Mouse (Mus musculus) liver, embryonic 14.5 days (tissue): ENCODE data around the gene Hk1.

ENCODE experiments used
- CTCF ChIP-seq: IDR thresholded peaks from 2 replicates; pipeline ENCODE4 v1.5.1; 2016; ENCODE audit warnings: antibody characterized with exemption, low read depth, control low read depth
- EP300 ChIP-seq: IDR thresholded peaks from 2 replicates; pipeline ENCODE4 v1.6.1; 2016; ENCODE audit warnings: antibody characterized with exemption, low read depth

- no peak for TF ChIP-seq CTCF
- TF ChIP-seq EP300, result no peak
Observed at GRCm38 (mm10) chr10:62411431-62412410, 32.0 kb upstream of the Hk1 start.
